Mouse (Mus musculus) spleen, adult 2 months (tissue): Measurements from ENCODE around the gene Enkur.
A peak's percentile ranks its signal among the peaks of the same experiment; 100 is the strongest.

Source experiments
- CTCF ChIP-seq: fragments of 200-500 bp; IDR thresholded peaks from 2 replicates; pipeline ENCODE4 v1.5.1; 2011; ENCODE audit warnings: mild to moderate bottlenecking, inconsistent platforms; ENCODE audit not compliant: insufficient read depth, insufficient read length, insufficient replicate concordance; ENCODE audit errors: extremely low read depth
- POLR2A ChIP-seq: fragments of 200-500 bp; IDR thresholded peaks from 2 replicates; pipeline ENCODE4 v1.6.1; 2011; ENCODE audit warnings: low read depth, low read length, inconsistent platforms

DNA sequence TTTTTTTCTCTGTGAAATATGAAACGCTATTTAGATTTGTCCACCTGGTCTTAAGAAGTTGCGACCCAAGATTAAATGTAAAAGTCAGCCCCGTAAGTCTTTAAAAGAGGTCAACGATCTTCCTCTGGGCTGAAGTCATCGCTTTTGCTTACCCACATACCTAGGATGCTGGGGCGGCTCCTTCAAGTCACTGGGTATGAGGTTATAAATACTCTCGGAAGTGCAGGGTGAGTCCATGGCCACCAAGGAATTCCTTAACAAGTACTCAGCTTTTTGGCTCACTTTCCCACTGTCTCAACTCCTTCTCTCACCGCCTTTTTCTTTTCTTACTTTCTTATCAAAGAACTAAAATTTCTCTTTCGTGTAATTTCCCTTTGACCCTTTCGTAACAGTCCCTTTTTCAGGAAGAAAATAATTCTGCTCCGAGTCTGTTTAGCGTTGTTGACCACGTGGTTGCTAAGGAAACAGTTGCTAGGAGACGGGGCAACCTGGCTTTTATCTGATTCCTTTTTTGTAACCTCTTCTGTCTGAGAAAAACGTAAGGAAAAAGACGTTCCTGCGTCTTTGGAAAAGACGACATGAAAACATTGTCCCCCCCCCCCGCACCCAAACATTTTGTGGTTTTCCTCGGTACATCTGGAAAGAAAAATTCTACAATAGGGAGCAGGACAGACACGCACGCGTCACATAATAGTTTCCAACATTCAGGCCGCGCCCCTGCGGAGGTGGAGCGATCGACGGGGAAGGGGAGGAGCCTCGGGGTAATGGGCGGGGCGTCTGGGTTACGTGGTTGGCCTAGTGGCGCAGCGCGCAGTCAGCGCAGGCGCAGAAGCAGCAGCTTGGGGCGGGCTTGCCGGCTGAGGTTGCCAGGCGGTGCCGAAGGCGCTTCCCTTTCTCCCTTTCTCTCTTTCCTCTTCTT, at the start of gene Enkur, which contains the start of gene Thnsl1:
- TF ChIP-seq CTCF (no peak), POLR2A (peak; percentile 74)
